Mouse (Mus musculus) frontal cortex, postnatal 14 days (tissue): ENCODE results near the gene Nudt6.

ENCODE experiments used
- DNase-seq, 2 experiments: peaks; one replicate each; pipeline ENCODE4 v3.0.0; 2022; ENCODE audit warnings: low spot score in 2 of 2

Nudt6 gene

DNA sequence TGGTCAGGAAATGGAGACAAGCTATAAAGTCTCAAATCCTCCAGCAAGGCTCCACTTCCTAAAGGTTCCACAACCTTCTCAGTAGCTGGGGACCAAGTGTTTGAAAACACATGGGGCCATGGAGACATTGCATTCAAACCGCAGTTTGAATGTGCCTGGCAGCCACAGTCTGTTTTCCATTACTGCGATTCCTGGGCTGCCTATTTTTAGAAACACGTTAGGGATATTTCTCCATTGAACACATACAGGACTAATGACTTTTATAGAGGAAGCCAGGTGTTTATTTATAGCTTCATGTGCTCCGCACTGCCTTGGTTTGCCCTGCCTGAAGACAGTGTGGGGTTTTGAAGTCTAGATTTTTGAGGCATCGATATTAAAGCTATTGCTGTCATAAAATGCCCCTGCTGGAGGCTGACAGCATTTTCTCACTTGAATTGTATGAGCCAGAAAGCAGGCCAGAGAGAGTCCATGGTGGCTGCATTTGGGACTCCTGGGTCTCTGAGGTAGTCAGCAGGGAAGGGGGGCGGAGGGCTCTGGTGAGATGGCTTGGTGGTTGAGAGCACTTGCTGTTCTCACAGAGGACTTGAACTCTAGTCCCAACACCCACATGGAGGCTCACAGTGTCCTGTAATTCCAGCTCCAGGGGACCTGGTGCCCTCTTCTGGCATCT lies 36.8 kb downstream of the Nudt6 start:
- no peak for DNase-seq

DNA sequence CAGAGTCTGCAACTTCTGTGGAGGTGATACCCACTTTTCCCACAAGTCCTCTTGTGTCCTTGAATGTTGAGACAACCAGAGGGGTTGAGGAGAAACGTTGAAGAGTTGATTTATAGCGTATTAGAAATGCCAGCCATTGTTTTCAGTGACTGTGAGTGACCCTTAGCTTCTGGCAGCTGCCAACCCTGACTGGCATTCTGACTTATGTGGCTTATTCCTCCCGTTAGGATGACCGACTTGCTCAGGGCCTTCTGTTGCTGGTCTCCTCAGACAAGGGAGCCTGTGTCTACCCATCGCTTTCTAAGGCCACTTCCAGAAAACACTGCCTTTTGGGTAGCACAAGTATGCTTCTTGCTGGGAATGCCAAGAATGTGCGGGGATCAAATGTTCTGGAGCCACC lies 38.6 kb downstream of the Nudt6 start:
- DNase-seq, result no peak

DNA sequence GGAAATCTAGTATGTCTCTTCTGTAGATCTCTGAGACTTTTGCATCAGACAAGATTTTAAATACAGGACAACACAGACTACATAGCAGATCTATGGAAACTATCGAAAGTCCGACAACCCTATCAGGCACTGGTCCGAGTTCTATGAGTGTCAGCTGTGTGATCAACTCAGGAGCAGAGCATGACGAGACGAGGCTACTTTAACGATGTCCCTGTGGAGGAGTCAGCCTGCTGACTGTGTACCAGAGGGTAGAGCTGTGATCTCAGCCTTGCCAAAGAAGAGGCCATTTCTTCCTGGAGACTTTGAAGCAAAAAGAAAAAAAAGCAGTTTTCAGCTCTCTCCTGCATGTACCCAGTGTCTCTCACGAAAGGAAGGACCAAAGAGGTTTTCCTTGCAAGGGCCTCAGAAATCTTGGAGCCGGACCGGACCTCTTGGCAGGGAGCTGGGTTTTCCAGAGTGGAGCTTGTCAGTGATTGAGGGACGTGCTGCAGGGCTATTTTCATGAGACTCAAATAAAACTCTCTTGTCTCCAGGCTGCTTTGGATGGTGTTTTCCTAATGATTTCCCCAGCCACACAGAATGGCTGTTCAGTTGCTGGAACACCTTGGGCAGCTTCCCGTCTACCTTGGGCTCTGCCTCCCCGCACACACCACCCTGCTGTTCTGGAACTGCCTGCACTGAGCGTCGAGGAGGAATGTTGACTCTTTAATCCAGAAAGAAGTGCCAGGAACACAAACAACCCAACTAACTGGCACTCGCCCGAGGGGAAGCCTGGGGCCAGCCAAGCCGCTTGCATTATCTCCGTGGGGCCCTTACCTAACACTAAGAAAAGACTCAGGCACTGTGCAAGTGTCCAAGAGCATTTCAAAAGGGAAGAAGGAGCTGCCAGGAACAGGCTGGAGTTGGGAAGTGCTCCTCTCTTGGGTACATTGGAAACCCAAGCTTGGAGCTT lies 39.8 kb downstream of the Nudt6 start:
- no peak for DNase-seq

DNA sequence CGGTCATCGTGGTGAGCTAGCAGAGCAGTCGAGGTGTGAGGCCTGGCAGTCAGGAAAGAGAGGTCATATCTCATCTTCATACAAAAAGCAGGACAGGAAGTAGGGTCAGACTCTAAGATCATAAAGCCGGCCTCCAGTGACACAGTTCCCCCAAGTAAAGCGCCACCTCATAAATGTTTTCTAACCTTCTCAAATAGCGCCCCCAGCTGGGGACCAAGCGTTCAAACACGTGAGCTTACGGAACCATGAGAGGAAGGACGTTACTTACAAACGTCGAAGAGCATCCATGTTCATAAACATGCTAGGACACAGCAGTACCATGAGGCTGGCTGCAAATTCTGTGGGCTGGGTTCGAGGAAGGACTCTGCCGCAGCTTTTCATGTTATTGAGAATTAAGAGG lies 40.8 kb downstream of the Nudt6 start:
- no peak for DNase-seq

DNA sequence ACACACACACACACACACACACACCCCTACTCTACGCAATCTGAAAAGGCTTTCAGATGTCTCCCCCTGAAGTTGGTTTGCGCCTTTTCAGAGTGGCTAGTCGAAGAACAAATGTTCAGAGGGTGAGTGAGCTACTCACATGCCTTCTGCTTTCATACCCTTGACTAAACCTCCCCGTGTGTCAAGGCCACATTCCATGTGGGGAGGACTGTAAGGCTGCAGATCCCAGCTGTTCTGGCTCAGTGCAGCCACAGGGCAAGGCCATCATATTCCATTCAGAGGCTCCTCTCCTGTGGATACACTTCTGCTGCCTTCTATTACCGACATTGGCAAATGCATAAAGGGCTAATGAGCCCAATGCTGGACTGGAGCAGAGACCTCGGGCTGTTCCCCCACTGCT lies 41.6 kb downstream of the Nudt6 start:
- DNase-seq, result no peak

DNA sequence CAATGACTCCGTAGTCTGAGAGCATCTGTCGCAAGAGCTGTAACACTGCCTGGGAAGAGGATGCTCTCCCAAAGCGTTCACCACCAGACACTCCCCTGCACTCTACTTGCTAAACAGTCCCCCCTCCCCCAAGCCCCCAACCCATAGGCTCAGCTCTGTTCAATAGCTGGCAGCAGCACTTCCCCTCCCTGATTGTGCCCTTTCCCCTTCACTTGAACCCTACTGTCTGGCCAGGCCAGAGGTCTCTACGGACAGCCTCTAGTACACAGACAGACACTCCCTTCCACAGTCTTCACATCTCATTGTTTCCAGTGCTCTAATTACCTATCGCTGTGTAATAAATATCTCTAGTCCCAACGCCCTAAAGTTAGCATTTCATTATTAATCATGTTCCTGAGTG lies 42.1 kb downstream of the Nudt6 start:
- DNase-seq, result no peak

DNA sequence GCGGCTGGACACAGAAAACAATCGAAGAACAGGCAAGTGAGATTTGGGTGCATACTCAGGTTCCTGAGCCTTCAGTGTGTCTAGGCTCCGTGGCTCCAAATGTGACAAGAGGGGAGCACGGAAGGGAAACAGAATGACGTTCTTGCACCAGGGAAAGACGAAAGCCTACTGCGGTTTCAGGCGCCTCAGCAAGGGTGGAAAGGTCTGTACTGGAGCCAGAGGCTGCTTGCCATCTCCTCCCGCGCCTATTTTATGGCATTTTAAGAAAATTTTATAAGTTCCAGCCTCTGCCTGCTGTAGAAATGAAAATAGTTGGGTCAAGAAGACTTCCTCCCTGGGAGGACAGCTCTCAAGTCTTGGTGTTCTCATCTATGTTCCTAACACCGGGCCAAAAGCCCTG lies 46.3 kb downstream of the Nudt6 start:
- no peak for DNase-seq

DNA sequence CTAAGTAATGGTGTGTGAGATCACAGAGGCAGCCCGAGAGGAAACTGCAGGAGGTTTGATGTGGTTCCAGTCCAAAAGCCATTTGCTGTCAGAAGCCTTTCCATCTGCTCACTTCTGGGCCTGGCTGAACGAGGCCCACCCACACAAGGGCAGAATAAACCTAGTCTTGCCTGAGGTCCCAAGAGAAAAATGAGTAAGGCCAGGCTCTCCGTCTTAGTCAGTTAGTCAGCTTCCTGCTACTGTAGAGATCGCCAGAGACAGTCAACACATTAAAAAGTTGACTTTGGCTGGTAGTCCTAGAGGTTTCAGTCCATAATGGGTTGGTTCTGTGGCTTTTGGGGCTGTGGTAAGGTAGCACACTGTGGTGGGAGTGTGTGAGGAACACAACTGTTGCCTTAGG lies 49.6 kb downstream of the Nudt6 start:
- no peak for DNase-seq

DNA sequence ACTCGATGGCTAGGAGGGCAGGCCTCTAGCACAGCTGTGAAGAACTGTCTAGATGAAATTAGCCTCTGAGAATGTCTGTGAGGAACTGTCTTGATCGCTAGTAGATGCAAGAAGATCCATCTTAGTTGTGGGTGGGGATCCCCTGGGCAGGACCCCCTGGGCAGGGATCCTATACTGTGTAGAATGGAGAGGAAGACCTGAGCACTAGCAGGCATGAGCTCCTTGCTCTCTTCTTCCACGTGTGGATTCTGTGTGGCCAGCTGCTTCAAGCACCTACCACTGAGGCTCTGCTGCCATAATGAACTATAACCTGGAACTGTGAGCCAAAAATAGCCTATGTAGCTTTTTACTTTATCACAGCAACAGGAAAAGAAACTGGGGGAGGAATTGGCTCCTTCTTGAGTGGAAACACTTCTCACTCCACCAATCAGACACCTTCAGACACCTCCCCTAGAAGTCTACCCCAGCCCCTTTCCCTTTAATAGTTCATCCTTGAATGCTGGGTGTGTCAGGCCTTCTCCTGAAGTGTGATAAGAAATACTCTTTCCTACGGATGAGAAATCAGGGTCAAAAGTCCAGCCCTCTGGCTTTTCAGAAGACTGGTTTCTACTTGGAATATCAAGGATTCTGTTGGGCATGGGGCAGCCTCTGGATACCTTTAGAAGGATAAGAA lies 53.5 kb downstream of the Nudt6 start:
- DNase-seq, result no peak

DNA sequence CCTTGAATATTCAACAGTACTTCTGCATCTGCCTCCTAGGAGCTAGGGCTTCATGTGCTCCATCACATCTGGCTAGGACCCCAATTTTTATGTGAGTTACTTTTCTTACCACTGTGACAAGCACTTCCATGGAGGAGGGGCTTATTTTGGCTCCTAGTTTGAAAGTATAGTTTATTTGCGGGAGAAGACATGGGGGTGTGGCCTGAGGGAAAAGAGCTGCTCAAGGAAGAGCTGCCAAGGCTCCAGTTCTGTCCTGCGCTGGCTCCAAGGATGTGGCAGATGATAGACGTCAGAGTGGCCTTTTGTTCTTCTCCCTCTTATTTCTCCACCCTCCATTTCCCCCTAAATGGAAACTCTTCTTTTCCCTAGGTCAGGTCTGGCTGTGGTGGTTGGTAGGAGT lies 54.0 kb downstream of the Nudt6 start:
- no peak for DNase-seq

DNA sequence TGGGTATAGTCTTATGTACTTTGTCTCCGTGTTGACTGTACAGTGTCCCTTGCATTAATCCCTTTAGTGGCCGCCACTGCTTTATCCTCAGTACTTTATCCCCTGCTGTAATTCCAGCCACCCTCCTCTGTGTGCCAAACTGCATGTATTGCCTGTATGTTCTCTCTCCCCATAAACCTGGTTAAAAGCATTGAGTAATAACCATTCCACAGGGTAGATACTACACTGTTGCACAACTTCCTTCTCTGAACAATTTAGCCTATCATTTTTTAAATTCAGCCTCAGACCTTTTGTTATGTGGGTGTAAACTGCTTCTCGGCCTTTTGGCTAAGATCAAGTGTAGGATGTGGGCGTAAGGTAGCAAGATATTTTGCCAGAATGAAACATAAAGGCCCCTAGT lies 54.9 kb downstream of the Nudt6 start:
- DNase-seq, result no peak

DNA sequence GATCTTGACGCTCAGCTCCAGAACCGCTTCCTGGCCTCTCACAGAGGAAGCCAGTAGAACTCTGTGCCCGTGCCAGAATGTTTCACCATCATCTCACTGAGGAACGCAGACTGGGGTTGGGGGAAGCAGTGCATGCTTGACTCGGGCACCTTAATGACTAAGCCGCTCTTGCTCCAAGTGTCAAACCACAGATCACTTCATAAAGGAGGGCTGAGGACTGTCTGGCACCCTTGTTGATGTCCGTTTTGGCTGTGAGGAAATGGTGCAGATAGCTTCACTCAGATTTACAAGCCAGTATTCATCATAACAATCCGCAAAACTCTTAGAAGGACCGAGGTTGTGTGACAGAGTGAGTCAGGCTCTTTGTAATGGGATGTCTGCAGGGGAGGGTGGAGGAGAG lies 59.3 kb downstream of the Nudt6 start:
- DNase-seq, result no peak
